Mouse (Mus musculus): ENCODE results near the gene Clcnkb.

Clcnkb gene

DNA sequence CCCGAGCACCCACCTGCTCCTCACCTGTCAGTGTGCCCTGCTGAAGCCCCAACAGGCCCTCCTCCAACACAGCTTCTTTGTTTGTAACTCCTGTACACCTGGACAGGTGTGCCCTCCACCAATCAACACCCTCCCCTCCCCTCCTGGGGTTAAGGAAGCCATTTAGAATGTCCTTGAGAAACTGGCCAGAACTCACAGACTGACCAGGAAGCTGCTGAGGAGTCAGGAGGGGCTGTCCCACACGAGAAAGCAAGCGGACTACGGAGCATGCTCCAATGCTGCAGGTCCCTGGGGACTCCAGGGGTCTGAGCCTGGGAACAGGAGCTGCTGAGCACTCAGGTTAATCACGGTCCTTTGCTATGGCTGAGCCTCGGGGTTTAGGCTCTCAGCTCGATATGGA, at the start of gene Clcnkb:
Gene Clcnkb, minus strand, starts transcription at position 91 of the 400 bp plus-strand sequence.
- DNase-seq (ENCODE audit: low spot score in 2 of 2): no peak

DNA sequence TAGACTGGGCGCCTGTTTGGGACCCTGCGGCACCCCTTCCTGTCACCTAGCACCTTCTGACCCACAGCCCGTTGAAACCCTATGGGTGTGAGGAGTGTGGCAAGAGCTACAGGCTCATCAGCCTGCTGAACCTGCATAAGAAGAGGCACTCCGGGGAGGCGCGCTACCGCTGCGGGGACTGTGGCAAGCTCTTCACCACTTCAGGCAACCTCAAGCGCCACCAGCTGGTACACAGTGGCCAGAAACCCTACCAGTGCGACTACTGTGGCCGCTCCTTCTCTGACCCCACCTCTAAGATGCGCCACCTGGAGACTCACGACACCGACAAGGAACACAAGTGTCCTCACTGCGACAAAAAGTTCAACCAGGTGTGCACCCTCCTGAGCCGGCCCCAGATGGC, 48.9 kb upstream of the Clcnkb start:
- no peak for DNase-seq (ENCODE audit: low spot score in 2 of 2)

DNA sequence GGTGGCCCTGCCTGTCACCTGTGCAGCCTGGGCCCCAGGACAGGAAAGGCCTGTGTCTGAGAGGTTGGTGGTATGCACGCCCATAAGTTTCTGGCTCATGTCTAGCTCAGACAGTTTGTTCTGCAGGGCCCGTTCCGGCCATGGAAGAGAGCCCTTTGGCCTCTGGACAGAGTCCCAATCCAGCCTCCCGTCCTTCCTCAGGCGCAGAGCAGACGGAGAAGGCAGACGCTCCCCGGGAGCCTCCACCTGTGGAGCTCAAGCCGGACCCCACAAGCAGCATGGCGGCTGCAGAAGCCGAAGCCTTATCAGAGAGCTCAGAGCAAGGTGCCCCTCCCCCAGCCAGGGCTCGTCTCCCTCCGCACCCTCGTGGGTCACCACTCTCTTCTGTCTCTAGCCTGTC, 47.7 kb upstream of the Clcnkb start:
- no peak for DNase-seq (ENCODE audit: low spot score in 2 of 2)

DNA sequence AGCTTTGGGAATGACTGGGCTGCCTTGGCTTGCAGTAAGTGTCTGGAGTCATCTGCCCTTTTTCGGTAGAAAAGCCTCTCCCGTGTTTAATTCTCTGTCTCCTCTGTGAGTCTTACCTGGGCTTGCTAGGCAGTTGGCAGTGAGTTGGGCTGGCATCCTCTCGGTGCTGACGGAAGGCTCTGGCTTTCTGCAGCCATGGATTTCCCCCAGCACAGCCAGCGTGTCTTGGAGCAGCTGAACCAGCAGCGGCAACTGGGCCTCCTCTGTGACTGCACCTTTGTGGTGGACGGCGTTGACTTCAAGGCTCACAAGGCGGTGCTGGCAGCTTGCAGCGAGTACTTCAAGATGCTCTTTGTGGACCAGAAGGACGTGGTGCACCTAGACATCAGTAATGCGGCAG, 45.8 kb upstream of the Clcnkb start:
- no peak for DNase-seq (ENCODE audit: low spot score in 2 of 2)

DNA sequence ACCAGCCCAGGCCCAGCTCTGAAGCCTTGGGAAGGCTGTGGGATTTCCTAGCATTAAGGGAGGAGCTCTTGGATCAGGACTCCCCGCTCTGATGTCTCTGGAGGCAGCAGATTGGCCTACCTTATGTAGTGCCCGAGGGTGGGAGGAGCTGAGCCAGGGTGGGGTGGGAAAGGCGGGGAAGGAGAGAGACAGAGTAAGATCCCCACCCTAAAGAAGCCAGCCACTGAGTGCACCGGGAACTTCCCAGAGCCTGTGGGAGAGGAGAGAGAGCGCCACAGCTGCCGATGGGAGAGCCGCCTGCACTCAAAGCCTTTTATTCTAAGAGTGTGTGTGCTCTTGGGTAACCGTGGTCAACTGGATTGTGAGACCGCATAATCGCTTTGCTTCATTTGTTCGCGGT, 45.3 kb upstream of the Clcnkb start:
- no peak for DNase-seq (ENCODE audit: low spot score in 2 of 2)

DNA sequence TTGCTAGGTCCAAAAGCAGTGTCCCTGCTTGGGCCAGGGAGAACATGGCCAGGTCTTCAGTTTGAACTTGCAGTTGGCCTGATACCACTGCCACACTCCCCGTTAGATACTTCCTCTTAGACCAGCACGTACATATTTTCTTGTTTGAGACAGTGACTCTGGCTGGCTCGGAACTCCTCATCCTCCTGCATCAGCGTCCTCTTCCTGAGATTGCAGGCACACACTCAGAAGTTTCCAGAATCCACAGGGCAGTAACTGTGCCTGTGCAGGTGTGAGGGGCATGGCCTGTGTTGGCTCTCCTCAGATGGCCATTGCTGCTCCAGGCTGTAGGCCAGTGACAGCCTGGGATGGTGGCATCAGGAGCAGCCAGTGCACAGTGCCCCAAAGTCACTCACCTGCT, 44.7 kb upstream of the Clcnkb start:
- DNase-seq (ENCODE audit: low spot score in 2 of 2): no peak

DNA sequence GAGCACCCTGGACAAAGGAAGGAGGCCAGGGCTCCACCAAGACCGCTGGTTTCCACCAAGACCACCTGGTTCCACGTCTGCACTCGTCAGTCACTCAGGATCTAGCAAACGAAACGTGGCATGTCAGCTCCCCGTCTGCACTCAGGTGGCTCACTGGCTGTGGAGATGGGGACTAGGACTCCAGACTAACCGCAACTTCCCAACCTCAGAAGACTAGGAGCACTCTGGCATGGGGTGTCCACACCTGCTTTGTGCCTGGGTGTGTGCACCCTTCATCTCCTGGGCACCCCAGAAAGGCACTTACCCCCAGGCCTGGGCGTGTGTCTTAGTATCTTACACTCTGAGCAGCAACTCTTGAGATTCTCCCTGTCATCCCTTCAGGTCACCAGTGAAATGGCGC, 44.0 kb upstream of the Clcnkb start:
- no peak for DNase-seq (ENCODE audit: low spot score in 2 of 2)

DNA sequence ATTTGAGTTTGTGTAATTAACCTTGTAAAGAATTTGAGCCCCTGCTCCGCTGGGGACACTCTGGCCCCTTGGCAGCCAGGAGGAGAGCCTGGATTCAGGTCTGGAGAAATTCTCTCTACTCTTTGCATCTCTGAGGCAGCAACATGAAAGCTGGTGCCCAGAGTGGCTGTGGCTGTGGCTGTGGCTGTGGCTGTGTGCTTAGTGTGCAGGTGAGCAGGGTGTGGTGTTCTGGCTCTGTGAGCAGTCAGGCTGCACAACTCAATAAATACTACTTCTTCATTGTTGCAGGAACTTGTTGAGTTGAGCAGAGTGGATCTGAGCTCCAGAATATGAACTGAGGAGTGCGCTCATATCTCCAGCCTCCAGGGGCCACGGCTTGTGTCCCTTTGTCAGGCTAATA, 43.1 kb upstream of the Clcnkb start:
- DNase-seq (ENCODE audit: low spot score in 2 of 2): no peak

DNA sequence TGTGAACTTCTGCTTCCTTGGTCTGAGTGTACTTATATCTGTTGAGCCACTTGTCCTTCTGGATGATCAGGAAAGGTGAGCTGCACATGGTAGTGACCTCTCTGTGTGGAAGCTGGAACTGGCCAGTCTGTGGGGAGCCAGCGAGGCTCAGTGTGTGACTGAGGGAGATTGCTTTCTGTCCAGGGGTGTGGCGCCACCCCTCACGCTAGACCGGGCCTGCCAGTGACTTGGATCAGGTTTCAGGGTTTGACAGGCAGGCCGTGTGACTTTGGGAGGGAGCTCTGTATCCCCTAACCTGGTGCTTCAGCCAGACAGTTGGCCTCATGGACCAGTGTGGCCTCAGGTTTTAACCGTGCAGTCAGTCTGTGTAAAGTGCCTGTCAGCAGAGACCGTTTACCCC, 42.4 kb upstream of the Clcnkb start:
- no peak for DNase-seq (ENCODE audit: low spot score in 2 of 2)

DNA sequence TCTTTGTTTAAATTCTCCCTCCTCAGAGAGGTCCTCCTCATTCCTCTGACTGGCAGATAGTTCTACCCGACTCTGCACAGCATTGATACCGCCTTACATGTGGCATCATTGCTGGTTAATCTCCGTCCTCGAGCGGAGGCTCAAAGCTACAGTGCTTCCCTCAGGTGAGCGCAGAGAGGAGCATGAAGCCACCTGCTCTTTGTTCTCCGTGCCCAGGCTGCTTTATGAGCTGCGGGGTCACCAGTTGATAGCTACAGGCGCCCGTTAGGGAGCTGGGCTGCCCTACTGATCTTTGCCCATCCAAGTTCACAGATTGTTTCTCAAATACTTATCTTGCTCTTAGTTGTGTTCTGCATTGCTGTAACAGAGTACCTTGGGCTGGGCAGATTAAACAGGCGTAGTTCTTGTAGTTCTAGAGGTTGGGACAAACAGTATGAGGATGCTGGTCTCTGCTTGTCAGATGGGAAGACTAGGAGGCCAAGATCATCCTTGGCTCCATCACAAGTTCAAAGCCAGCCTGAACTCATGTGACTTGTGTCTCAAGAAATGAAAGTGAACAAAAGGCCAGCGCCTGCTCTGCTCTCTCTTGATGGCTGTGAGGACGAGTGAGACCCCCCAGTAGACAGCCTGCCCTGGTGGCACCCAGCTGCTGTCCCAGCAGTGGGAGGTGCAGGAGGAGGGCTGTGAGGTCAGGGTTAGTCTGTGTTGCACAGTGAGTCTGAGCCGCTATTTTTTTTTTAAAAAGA, 40.6 kb upstream of the Clcnkb start:
- no peak for DNase-seq (ENCODE audit: low spot score in 2 of 2)

DNA sequence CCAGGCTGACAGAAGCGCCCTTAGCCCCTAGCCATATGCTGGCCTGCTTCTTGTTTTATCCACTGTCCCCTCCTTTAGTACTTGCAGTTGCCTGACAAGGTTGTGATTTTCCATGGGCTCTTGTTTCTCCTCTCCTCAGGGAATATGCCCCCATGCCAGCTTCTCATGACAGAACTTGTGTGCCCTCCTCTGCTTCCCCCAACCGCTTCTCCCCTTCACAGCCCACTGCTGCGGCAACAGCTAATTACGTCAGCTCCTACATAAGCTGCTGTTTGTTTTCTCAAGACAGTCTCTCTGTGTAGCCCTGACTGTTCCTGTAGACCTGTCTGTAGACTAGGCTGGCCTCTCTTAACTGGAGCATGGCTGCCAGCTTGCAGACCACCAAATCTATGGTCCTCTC, 39.7 kb upstream of the Clcnkb start:
- DNase-seq (ENCODE audit: low spot score in 2 of 2): no peak

DNA sequence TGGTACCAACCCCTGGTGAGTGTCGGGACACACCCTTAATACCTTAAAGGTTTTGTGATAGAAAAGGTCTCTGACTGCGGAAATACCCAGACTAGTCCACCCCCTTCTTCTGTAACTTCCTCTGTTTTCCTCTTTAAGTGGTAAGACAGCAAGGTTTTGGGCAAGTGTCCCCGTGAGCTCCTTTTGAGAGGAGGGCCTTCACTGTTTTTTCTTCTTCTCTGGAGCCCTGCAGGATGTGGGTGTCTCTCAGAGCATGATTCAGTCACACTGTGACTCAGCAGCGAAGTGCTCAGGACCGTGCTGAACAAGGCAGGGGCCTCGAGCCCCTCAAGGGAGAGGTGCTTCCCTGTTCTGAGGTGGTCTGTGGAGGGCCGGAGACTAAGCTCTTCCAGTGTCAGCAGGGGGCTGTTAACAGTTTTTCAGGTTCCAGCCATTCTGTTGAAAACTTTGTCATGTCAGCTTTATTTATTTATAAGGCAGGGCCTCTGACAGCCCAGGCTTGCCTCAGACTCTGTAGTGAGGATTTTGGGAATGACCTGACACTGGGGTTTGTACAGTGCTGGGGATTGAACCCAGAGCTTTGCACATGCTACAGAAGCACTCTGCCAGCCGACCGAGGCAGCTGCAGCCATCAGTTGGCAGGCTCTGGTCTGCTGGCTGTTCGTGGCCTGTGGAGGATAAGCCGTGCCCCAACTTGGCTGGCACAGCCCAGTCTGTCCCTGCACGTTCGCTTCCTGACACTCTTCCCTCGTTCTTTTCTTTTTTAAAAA, 39.0 kb upstream of the Clcnkb start:
- peak in 1 of 2 experiments; percentile 26 for DNase-seq (ENCODE audit: low spot score in 2 of 2)

DNA sequence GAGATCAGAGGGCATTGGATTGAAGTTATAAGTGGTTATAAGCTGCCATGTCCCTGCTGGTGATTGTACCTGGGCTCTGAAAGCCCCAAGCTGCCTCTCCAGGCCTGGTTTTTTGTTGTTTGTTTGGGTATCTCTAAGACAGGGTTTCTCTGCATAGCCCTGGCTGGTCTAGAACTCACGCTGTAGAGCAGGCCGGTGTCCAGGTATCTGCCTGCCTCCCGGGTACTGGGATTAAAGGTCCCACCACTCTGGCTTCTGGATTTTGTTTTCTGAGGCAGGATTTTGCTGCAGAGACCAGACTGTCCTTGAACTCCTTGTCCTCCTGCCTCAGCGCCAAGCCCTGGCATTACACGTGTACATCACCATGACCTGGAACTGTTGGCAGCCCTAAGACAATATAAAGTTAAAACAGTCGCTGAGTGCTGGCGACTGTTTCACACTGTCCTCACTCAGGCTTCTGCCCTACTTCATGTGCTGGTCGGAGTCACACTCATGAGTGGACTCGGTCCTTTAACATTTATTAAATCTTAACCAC, 36.2 kb upstream of the Clcnkb start:
- no peak for DNase-seq (ENCODE audit: low spot score in 2 of 2)

DNA sequence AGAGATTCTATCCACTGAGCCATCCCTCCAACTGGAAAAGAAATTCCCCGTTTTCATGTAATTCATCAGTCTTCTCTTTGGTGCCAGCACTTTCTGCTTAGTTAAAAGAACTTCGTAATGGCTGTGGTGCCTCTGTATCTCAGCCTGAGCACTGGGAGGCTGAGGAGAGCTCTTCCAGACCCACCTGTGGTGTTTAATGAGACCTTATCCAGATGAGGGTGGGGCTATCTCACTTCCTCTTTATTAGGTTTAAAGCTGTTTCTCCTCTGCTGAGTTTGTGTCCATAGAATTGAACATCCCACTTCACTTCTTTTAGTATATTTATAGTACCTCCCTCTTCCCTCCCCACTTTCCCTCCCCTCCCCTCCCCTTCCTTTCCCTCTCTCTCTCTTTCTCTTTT, 35.4 kb upstream of the Clcnkb start:
- DNase-seq (ENCODE audit: low spot score in 2 of 2): no peak

DNA sequence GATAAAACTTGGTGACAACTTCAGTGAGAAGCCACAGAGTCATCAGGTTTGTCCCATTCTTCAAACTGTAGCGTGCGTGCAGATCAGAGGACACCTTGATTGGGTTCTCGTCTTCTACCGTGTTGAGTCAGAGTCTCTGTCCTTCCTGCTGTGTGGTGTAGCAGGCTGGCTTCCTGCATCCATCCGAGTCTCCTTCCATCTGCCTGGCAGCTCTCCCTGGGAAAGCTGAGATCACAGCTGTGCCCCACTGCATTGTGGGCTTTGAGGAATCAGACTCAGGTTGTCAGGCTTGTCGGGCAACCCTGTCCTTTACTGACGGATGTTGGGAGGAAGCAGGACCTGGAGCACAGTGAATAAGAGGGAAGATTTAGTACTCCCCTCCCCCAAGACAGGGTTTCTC, 30.4 kb upstream of the Clcnkb start:
- DNase-seq (ENCODE audit: low spot score in 2 of 2): no peak

DNA sequence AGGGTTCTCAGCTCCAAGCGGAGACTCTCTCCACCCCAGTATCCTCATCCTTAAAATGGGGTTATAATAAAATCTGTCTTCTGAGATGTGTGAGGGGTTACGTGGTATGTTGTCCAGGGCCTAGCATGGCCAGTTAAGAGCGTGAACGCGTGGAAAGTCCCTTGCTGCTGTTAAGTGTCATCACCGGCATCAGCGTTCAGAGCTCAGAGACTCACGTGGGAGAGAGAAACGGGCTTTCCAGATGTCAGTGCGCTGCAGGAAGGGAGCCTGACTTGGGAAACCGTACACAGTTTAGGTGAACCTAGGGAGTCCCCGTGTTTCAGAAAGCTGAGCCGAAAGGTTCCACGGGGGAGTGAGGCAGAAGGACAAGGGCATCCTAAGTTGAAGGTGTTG, 29.5 kb upstream of the Clcnkb start:
- no peak for DNase-seq (ENCODE audit: low spot score in 2 of 2)

DNA sequence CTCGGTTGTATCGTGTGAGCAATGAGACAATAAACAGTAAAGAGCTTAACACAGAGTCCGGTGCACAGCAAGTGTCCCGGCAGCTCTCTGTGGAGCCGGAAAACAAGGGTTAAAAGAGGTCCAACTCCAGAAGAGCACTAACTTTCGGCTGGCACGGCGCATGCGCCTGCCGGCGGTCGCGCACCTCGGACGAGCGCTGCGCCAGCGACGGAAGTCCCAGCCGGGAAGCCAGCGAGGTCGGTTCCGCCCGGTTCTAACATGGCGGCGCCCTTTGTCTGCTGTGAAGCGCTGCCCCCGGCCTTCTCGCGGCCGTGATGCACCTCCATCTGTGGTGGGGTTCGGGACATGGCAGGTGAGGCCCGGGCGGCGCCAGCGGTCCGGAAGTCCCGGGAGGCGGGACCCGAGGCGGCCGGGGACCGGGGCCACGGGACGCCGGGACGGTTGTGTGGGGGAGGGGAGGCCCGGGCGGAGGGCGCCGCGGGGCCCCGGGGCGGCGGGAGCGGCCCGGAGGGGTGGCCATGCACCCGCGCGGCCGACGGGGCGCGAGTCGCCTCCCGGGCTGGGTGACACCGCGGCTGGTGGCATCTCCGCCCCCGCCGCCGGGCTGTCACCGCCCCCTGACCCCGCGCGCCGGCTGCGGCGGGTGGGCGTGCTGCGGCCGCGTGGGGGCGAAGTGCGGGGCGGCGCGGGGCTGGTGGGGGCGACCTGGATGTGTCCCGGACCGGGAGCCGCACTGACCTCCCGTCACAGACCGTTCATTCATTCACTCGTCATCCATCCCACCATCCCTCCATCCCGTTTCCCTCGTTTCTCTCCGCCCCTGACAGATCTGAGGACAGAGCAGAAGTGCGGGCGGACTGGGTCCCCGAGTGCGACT, 28.9 kb upstream of the Clcnkb start, which contains the start of gene Zbtb17:
Gene Zbtb17, plus strand, starts transcription at position 204 of the 877 bp plus-strand sequence.
- peak; percentile 83 to 91 for DNase-seq (ENCODE audit: low spot score in 2 of 2)

DNA sequence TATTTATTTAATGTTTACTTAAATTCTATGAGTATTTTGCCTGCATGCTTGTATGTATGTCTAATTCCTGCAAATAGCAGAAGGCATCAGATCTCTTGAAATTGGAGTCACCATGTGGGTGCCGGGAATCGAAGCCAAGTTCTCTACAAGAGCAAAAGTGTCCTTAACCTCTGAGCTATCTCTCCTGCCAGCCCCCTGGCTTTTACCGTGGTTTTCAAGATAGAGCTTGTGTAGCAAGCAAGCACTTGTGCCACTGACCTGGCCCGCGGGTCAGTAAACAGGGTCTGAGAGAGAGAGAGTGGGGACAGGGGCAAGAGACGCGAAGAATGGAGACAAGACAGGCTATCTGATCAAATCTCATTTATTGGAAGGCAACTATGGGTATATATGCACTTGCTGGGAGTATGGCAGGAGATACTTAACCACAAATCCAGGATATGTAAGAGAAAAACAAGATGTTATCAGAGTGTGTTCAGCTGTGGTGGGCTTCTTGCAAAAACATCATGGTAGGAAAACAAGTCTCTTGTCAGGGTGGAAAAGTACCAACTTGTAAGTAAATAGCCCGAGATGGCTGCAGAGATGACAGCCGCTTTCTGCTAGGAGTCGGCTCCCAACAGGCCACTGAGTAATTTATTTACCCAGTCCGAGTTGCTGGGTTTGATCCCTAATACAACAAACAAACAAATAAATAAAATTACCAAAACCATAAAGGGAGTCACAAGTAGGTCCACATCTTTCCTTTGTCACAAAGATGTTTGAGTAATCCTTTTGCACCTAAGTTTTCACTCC, 28.0 kb upstream of the Clcnkb start:
- no peak for DNase-seq (ENCODE audit: low spot score in 2 of 2)

DNA sequence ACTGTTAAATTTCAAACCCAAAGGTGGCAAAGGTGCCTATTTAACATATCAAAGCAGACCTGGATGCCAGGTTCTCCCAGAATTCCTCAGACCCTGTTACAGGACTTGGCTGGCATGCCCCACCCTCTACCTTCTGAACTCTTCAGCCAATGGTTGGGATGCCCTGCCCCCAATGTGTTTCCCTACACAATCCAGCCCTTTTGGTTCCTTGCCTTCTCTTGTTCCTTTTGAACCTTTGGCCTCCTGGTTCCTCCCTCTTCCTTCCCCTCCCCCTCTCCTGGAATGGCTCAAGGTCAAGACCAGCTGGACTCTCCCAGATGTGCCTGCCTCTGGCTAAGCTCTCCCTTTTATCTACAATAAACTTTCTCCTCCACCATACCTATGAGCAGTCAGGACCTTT, 25.1 kb upstream of the Clcnkb start:
- no peak for DNase-seq (ENCODE audit: low spot score in 2 of 2)

DNA sequence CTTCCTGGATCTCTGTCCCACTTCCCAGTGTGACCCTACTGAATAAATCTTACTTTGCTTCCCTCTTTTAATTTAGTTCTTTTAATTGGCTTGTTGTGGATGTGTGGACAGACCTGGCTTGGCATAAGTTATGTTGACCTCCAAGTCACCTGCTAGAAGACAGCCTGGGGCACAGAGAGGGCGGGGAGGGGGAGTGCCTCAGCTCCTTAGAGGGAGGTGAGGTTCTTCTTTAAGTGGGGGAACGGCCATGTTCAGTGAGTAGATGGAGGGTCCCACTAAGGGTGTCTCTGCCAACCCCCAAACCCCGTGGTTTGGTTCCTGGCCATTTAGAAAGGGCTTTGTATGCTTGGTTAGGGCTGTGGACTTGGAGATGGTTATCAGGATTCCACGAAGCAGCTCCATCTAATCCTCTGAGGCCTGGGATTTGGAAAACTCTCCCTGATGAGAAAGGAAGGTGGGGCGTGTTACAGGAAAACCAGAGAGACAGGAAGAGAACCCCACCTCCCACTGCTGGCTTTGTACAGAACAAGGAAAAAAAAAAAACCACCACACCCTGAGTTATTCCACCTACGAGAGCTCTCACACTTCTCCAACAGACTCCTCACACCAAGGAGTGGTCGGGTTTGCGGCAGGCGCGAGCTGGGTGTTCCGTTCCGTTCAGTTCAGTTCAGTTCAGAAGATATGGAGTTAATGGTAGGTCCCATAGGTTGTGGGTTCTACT, 23.4 kb upstream of the Clcnkb start:
- no peak for DNase-seq (ENCODE audit: low spot score in 2 of 2)

DNA sequence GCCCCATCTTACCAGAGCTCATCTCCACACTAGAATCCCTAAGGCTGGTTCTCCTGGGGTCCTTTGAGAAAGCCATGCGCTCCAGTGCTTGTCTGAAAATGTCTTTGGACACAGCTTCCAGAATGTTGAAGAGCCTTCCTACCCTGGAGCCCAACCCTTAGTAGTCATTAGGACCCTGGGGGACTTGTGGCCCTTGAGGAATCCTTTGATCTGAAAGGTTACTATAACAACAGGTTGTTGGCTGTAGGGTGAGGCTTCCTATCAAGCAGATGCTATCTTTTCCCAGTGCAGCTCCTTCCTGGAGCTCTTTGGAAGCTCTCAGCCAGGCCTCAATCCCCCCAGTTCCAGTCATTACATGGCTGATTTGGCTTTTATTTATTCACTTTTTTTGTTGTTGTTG, 20.2 kb upstream of the Clcnkb start, which contains the start of gene Srarp:
Gene Srarp, minus strand, starts transcription at position 132 of the 400 bp plus-strand sequence.
- no peak for DNase-seq (ENCODE audit: low spot score in 2 of 2)
